Mouse (Mus musculus): ENCODE measurements around the gene Adgrg1. TPM values are rescaled to one million over a fixed set of nuclear protein-coding genes. Genes with fewer than 3 reads are reported as not detected.

Gene Adgrg1
- polyA plus RNA-seq, 1 experiment from 2014 or later, result 180 TPM

DNA sequence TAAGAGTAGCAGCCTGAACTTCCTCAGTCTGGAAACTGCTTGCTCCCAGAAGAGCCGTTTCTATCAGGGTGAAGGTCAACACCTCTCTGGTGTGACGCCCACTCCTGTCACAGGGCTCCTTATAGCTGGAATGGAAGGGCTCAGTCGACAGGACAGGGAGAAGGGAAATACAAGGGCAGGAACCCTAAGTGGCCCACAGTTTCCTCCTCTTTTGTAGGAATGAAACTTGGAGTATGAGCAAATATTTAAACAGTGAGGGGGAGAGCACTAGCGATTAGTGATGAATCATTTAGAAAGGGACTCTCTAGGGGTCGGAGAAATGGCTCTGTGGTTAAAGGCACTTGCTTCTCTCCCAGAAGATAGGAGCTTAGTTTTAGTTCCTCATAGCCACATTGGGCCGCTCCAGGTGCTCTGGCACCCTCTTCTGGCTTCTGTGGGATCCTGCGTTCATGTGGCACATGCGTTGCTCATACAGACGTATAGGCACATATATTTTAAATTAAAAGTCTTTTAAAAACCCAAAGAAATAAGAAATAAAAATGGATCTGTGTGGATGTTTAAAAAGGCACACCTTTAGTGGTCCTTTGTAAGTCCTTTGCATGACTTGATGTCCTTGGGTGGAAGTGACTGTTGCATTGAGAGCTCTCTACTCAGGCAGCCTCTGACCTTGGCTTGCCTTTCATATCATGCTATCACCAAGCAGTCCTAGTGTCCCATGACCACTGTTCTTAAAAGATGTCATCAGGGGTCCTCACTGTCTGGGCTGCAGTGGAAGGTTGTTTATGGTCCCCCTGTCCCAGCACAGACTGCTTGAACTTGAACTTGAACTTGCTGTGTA is 19.4 kb upstream of the Adgrg1 start:
- Histone ChIP-seq H3K9ac (no peak overlapping the region), H3K4me1 (no peaks in the 10 kb centered on the region), H3K27me3 (no peaks in the 10 kb centered on the region), H3K4me2 (no peak overlapping the region), H3K4me3 (replicated peaks) (no peak overlapping the region), H3K9me3 (no peaks in the 10 kb centered on the region), H3K27ac (no peak overlapping the region), H3K36me3 (replicated peaks) (no peaks in the 10 kb centered on the region)
- WGBS, result 52% methylated on average over 9 of the region's 9 CpGs
- no peak for ATAC-seq (ENCODE audit: low FRiP score)

DNA sequence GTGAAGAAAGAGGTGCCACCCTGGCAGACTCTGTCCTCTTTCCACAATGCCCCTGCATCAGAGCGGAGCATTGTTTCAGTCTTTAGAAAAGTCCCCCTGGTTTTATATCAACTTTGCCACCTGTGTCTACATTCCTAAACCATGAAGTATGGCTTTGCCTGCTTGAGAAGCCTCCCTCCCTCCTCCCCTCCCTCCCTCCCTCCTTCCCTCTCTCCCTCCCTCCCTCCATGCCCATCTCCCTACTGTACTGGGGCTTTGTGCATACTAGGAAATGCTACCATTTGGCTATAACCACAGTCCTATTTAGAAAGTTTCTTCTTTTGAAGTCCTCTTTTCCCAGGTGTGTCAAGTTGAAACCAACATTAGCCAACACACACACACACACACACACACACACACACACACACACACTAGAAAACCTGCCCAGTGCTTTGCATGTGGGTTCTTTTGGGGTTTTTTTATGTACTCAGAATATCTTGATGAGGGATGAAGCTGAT is 18.4 kb upstream of the Adgrg1 start:
- Histone ChIP-seq H3K4me2 (no peak overlapping the region), H3K27me3 (no peaks in the 10 kb centered on the region), H3K36me3 (replicated peaks) (no peaks in the 10 kb centered on the region), H3K27ac (no peak overlapping the region), H3K9ac (no peak overlapping the region), H3K4me3 (replicated peaks) (no peak overlapping the region), H3K9me3 (no peaks in the 10 kb centered on the region), H3K4me1 (no peaks in the 10 kb centered on the region)
- 96% methylated on average over 1 of the region's 1 CpGs for WGBS
- ATAC-seq (ENCODE audit: low FRiP score), result no peak

DNA sequence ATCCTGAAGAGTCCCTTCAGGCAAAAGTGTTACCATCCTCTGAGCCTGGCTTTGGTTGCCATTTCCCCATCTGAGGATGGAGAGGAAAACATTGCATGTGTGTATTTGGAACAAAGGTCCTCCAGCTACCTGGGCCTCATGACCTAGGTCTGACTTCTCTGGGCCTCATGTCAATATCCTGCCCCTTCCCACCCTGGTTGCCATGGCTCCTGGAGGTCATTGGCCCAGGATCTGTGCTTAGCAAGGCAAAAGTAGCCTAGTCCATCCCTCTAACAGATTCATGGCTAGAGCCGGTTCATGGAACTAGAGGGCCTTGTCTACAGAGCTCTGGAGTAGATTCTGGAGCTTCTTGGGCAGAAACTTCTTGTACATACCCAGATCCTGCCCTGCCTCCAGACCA is 12.3 kb upstream of the Adgrg1 start:
- no peak for ATAC-seq (ENCODE audit: low FRiP score)
- WGBS, result 84% methylated on average over 1 of the region's 1 CpGs
- Histone ChIP-seq H3K9ac (no peak overlapping the region), H3K4me3 (replicated peaks) (no peak overlapping the region), H3K27me3 (no peaks in the 10 kb centered on the region), H3K27ac (no peak overlapping the region), H3K4me2 (no peak overlapping the region), H3K9me3 (no peaks in the 10 kb centered on the region), H3K4me1 (no peaks in the 10 kb centered on the region), H3K36me3 (replicated peaks) (no peaks in the 10 kb centered on the region)

DNA sequence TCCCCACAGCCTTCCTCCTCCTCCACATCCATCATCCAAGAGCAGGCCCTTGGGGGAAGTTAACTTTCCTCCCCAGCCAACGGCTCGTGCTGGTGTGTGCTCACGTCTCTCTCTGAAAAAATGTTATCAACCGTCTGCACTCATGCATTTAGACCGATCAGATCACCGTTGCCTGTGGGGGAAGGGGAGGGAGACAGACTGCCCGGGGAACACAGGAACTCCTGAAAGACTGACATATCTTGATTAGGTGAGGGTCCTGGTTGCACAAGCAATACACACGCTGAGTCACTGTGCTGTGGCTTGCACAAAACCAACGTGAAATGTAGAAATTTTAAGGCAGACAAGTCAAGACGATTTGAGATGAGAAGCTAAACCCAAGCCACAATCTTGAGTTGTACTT is 9.7 kb upstream of the Adgrg1 start:
- 80% methylated on average over 10 of the region's 10 CpGs for WGBS
- no peak overlapping the region for H3K4me2 ChIP-seq
- H3K9ac ChIP-seq, result no peak overlapping the region
- no peak for ATAC-seq (ENCODE audit: low FRiP score)
- no peak overlapping the region for H3K4me3 ChIP-seq (replicated peaks)
- H3K9me3 ChIP-seq, result no peaks in the 10 kb centered on the region
- no peaks in the 10 kb centered on the region for H3K27me3 ChIP-seq
- H3K4me1 ChIP-seq, result no peaks in the 10 kb centered on the region
- no peaks in the 10 kb centered on the region for H3K36me3 ChIP-seq (replicated peaks)
- no peak overlapping the region for H3K27ac ChIP-seq

DNA sequence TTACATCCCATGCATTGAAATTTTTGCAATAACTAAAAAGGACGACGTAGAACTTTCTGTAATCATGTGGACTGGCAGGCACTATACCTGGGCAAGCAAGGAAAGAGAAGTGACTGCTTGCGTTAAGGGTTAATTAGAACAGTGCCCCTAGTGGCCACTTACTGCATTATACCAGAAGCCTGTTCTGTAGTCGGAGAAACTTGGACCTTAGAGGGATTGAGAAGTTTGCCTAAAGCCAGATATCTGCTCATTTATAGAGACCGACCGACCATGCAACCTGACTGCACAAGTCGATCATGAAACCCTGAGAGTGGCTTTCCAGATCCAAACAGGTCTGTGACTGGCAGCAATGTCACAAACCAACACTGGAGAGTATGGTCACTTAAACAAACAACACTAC is 8.0 kb upstream of the Adgrg1 start:
- H3K27ac ChIP-seq, result no peak overlapping the region
- no peak overlapping the region for H3K4me2 ChIP-seq
- no peaks in the 10 kb centered on the region for H3K36me3 ChIP-seq (replicated peaks)
- H3K4me3 ChIP-seq (replicated peaks), result no peak overlapping the region
- no peaks in the 10 kb centered on the region for H3K27me3 ChIP-seq
- no peak overlapping the region for H3K9ac ChIP-seq
- ATAC-seq (ENCODE audit: low FRiP score), result no peak
- no peaks in the 10 kb centered on the region for H3K9me3 ChIP-seq
- H3K4me1 ChIP-seq, result no peaks in the 10 kb centered on the region
- 23% methylated on average over 7 of the region's 7 CpGs for WGBS

DNA sequence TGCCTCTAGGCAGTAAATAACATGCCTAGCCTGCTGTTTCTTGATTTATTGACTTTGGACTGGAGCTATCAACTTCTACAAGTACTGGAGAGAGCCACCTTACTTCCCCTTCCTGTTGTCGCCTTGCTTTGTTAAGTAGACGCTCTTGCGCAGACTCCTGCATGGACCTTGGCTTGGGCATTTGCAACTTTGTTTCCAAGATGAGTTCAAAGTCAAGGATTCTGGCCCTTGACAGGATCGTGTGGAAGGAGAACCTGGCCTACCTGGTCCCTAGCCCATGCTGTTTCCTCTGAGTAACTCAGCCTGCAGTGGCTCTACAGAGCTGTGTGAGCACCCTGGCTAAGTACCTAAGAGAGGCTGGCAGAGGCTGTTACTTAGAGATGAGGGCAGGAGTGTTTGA is 7.5 kb upstream of the Adgrg1 start:
- no peak for ATAC-seq (ENCODE audit: low FRiP score)
- H3K27ac ChIP-seq, result no peak overlapping the region; the same call in 1 of the 2 replicates
- no peak overlapping the region for H3K9ac ChIP-seq
- H3K36me3 ChIP-seq (replicated peaks), result no peaks in the 10 kb centered on the region
- H3K4me3 ChIP-seq (replicated peaks), result no peak overlapping the region
- WGBS, result 88% methylated on average over 4 of the region's 4 CpGs
- no peaks in the 10 kb centered on the region for H3K27me3 ChIP-seq
- no peaks in the 10 kb centered on the region for H3K4me1 ChIP-seq
- no peak overlapping the region for H3K4me2 ChIP-seq
- H3K9me3 ChIP-seq, result no peaks in the 10 kb centered on the region

DNA sequence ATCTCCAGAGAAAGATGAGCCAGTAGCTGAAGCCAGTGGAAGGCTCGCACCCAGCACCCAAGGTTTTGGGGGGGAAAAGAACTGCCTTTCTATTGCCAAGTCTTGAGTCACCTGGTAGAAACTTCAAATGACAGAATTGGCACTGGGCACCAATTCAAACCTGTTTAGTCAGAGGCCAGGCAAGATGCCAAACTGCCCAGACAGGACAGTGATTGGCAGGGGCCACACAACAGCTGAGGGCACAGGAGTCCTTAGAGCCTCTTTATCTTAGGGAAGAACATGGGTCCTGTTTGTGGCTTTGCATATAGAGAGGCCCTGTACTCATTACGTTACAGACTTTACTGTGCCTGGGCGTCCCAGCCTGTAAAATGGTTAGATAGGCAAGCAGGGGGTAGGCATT is 7.0 kb upstream of the Adgrg1 start:
- ATAC-seq (ENCODE audit: low FRiP score), result no peak
- H3K27me3 ChIP-seq, result no peaks in the 10 kb centered on the region
- WGBS, result 73% methylated on average over 3 of the region's 3 CpGs

DNA sequence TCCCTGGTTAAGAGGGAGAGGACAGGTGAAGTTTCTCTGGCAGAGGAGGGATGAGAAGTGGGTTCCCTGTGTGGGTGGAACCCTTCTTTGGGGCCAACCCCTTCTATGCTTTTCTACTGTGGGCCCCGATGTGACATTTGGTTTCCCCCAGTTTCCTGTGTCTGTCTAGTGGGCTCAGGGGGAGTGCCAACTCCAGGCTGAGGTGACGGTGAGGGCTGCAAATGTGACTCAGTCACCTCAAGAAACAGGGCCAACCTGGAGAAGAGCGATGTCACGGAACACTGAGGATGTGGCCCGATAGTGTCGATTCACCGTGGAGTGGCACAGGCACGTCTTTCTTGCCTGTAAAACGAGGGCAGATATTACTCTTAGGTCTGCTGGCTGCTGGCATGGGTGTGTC is 1.3 kb upstream of the Adgrg1 start:
- no peaks in the 10 kb centered on the region for H3K36me3 ChIP-seq (replicated peaks)
- H3K9me3 ChIP-seq, result no peaks in the 10 kb centered on the region
- 89% methylated on average over 9 of the region's 9 CpGs for WGBS
- no peak overlapping the region for H3K27ac ChIP-seq
- H3K4me2 ChIP-seq, result no peak overlapping the region
- H3K4me1 ChIP-seq, result peaks cover 18% of the 10 kb centered on the region
- H3K9ac ChIP-seq, result no peak overlapping the region
- H3K27me3 ChIP-seq, result peaks cover 15% of the 10 kb centered on the region; the same call in 1 of the 2 replicates
- no peak overlapping the region for H3K4me3 ChIP-seq (replicated peaks)
- no peak for ATAC-seq (ENCODE audit: low FRiP score)

More for the DNA sequence above, 7.0 kb upstream of the Adgrg1 start:
- no peaks in the 10 kb centered on the region for H3K9me3 ChIP-seq
- H3K9ac ChIP-seq, result no peak overlapping the region
- H3K4me1 ChIP-seq, result no peaks in the 10 kb centered on the region
- H3K4me3 ChIP-seq (replicated peaks), result no peak overlapping the region
- H3K36me3 ChIP-seq (replicated peaks), result no peaks in the 10 kb centered on the region
- no peak overlapping the region for H3K4me2 ChIP-seq
- no peak overlapping the region for H3K27ac ChIP-seq

DNA sequence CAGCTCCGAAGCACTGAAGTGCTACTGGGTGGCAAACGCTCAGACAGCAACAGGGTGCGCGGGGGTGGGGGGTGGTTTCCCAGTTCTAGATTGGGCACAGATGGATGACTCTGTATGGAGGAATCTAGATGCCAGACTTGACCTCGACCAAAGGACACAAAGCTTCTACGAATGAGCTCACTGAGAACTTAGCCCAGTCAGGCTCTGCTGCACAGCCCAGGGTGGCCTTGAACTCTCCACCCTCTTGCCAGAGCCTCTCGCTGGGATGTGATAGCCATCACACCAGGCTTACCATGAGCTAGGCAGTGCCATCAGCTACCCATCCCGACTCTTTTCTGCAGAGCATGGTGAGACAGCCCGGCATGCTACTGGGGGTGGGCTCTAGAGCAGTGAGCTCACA is 765 bp upstream of the Adgrg1 start:
- ATAC-seq (ENCODE audit: low FRiP score), result no peak
- Histone ChIP-seq H3K4me1 (peaks cover 24% of the 10 kb centered on the region), H3K27me3 (peaks cover 15% of the 10 kb centered on the region; the same call in 1 of the 2 replicates), H3K9me3 (no peaks in the 10 kb centered on the region), H3K4me3 (replicated peaks) (no peak overlapping the region), H3K36me3 (replicated peaks) (no peaks in the 10 kb centered on the region), H3K9ac (no peak overlapping the region), H3K4me2 (no peak overlapping the region), H3K27ac (no peak overlapping the region)
- WGBS, result 88% methylated on average over 9 of the region's 9 CpGs

DNA sequence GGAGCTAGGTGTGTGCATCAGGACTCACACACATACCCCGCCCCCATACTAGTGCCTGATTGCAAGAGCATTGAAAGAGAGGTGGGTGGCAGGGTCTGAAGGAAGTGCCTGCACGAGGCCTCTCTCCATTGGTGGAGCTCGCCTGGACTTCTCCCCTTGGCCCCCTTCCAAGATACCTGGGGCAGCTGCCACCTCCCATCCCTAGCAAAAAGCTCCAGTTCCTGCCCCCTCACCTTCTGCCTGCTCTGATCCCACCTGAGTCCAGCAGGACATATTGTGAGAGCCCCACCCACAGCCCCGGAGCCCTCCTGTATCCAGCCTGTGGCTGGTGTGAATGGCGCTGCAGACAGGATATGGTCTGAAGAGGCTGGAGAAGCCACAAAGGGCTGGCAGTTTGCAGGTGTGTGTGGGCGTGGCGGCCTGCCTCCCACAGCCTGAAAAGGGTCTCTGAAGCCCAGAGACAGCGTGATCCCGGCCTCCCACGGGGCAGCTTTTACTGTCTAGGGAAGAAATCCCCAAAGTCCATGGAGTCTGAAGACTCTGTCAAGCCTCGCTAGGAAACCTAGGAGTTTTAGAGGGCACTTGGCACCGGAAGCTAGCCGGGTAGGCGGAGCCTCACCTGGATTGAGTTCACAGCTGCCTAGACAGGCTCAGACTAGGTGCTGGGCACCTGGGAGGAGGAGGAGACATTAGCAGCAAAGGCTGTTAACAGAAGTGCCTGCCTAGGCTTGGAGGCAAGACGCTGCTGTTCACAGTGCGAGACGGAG is 2.3 kb downstream of the Adgrg1 start:
- Histone ChIP-seq H3K4me1 (peaks cover 37% of the 10 kb centered on the region), H3K27ac (no peak overlapping the region; the same call in 1 of the 2 replicates), H3K9ac (no peak overlapping the region; the same call in 1 of the 2 replicates), H3K9me3 (no peaks in the 10 kb centered on the region), H3K4me3 (replicated peaks) (no peak overlapping the region), H3K27me3 (peaks cover 24% of the 10 kb centered on the region; the same call in 1 of the 2 replicates), H3K36me3 (replicated peaks) (no peaks in the 10 kb centered on the region), H3K4me2 (peak overlapping the region; percentile 34)
- ATAC-seq (ENCODE audit: low FRiP score), result no peak; the same call in 1 of the 2 replicates
- 21% methylated on average over 17 of the region's 17 CpGs for WGBS

DNA sequence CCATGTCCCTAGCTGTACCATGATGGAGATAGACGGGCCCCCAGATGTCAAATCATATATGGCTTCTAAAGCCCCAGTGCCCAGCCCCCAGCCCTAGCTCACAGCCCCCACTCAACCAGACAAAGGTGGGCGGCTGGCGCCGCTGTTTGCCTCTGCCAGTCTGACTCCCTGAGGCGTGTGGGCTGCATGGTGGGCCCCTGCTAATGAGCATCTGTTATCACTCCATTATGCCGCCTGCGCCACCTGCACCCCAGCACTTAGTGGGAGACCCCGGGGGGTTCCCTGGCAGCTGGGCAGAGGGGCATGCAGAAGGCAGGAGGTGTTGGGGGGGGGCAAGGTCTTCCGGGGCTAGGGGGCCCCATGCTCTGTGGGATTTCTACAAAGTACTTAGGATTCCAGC is 3.6 kb downstream of the Adgrg1 start:
- Histone ChIP-seq H3K27me3 (peaks cover 24% of the 10 kb centered on the region; the same call in 1 of the 2 replicates), H3K4me1 (peaks cover 49% of the 10 kb centered on the region), H3K36me3 (replicated peaks) (no peaks in the 10 kb centered on the region), H3K4me2 (peak overlapping the region; percentile 34), H3K27ac (0 out of 2 replicates have a peak overlapping the region, but pooled peaks have one; percentile 47), H3K9me3 (no peaks in the 10 kb centered on the region), H3K4me3 (replicated peaks) (no peak overlapping the region), H3K9ac (no peak overlapping the region)
- peak; percentile 71 for ATAC-seq (ENCODE audit: low FRiP score)
- 25% methylated on average over 9 of the region's 9 CpGs for WGBS

DNA sequence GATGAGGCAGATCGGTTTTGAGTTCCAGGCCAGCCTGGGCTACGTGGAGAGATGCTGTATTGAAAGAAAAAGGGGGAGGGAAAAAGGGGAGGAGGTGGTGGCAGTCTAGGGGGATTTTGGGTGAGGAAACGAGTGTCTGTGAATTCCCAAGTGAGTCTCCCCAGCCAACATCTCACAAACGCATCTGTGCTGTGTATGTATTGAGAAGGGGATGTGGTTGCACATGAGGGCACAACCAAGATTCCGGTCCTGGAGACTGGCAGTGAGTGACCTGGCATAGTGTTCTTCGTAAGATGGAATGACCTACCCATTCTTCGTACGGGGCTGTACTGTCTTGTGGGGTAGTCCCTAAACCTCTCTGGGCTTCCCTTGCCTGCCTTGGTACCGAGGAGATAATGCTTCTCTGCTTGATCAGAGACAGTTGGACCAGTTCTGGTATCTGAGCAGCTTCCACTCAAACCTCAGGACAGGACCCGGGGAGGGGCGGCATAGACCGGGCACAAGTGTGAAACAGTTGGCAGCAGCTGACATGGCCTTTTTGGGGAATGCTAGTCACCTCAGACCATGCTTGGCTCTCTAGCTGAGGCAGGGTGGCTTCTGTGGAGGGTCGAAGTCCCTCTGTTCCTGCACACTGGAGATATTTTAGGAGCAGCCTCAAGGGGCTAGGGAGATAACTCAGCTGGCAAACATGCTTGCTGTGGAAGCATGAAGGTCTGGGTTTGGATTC is 4.2 kb downstream of the Adgrg1 start:
- Histone ChIP-seq H3K4me3 (replicated peaks) (no peak overlapping the region), H3K27ac (peak overlapping the region; percentile 47; the same call in 1 of the 2 replicates), H3K4me1 (peaks cover 56% of the 10 kb centered on the region), H3K36me3 (replicated peaks) (no peaks in the 10 kb centered on the region), H3K4me2 (peak overlapping the region; percentile 34), H3K27me3 (peaks cover 24% of the 10 kb centered on the region; the same call in 1 of the 2 replicates), H3K9ac (no peak overlapping the region), H3K9me3 (no peaks in the 10 kb centered on the region)
- no peak for ATAC-seq (ENCODE audit: low FRiP score)
- WGBS, result 72% methylated on average over 13 of the region's 13 CpGs

Data from forebrain, embryonic 12.5 days (tissue).